Mouse (Mus musculus): ENCODE results near the gene BC025920.
A peak's percentile ranks its signal among the peaks of the same experiment; 100 is the strongest.

BC025920 gene

GRCm38 (mm10) chr10:81604019-81604967 lies 1.8 kb upstream of the BC025920 start:
- DNase-seq (ENCODE audit: low spot score) = no peak

DNA sequence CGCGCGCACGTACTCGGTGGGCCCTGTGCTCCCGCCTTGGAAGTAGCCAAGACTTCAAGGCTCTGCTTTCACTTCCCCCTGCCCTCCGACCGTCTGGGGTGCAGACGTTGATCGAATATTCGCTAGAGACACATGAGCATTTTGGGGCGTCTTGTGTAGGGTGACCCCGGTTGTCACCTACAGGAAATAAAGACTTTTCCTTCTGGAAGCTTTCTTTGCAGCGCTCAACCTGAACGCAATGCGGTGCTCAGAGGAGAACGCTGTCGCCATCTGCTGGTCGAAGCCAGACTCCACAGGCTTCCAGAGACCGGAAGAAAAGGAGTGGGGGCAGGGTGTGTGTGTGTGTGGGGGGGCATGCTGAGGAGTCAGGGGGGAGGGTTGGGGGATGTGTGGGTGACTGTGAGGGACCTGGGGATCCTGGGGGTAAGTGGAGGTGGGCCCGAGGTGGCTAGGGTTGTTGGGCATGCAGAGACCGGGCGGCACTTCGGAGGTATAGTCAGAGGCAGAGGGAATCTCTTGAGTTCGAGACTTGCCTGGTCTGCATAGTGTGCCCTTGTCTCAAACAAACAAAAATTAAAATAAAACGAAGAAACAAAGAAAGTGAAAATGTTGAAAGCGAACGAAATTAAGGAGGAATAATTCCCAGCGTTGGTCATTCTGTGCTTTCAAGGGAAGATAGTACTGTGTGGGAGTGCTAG lies 953 bp upstream of the BC025920 start:
- peak; percentile 92 for DNase-seq (ENCODE audit: low spot score)

DNA sequence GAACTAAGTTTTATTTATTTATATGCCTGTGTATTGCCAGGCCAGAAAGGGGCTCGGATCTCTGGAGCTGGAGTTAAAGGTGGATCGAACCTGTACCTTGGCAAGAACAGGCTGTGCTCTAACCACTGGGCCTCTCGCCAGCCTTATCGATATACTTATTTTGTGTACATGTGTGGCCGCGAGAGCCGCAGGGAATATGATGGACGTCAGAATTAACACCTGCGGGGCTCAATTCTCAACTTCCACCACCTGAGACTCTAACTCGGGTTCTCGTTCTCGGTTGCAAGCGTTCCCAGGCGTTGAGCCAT lies 450 bp upstream of the BC025920 start:
- peak; percentile 77 for DNase-seq (ENCODE audit: low spot score)

DNA sequence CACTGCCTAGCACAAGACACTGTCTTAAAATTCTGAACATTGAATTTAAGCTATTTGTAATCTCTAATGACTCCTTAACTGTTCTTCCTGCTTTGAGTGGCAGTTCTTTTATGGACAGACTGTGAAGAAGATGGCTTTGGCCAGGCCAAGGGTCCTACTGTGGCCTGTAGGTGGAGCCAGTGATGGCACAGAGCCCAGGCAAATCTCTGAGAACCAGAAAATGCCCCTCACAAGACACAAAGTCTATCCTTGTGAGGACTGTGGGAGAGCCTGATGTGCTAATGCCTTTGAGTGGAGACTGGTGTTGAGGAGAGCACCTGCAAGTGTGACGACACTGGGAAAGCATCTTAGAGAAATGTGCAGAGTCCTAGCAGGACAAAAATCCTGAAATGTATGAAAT lies 2.2 kb downstream of the BC025920 start:
- DNase-seq (ENCODE audit: low spot score) = no peak

DNA sequence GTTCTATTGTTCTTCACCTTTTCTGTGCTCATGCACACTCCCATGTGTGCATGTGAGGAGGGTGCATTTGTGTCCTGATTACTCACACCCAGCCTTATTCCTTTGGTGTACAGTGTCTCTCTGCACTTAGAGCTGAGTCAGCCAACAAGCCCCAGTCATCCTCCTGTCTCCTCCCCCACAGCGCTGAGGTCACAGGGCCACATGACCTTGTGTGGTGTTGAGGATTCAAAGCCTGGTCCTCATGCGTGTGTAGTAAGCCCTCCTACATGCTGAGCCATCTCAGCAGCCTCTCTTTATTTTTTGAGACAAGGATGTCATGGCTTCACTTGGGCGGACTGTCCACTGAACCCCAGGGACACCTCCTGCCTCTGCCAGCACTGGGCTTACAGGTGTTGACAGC lies 6.7 kb downstream of the BC025920 start:
- no peak for DNase-seq (ENCODE audit: low spot score)

GRCm38 (mm10) chr10:81615486-81615885 lies 9.4 kb downstream of the BC025920 start:
- no peak for DNase-seq (ENCODE audit: low spot score)

DNA sequence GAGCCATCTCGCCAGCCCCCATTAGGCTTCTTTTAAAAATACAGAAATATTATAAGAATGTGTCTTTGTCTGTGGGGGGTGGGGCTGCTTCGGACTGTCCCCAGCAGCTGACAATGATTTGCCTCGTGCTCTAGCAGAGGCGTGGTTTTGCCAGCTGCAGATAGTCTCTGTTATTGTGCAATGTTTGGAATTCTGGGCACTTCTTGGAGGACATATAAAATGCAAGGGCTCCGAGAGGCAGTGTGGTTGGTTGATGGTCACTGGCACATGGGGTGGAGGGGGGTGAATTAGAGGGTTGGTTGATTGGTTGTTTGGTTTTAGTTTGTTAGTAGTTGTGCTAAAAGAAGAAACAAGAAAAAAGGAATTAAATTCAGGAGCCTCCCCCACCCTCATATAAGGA lies 13.9 kb downstream of the BC025920 start:
- no peak for DNase-seq (ENCODE audit: low spot score)

DNA sequence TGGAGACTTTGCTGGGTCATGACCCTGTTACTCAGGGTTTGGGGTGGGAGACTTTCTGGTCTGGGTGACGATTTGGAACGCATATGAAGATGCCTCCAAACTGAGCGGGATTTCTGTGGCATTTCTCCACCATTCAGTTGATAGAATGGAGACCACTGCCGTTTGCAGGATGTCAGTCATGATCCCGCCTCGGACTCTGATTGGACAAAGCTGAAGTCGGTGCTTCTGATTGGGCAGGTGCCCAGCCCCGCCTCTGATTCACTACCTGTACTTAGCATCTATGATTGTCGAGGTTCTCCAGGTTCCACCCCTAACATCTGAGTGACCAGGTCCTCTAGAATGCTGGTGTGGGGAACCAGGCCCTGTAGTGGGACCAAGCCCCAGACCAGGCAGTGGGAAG lies 14.7 kb downstream of the BC025920 start:
- DNase-seq (ENCODE audit: low spot score) = no peak

DNA sequence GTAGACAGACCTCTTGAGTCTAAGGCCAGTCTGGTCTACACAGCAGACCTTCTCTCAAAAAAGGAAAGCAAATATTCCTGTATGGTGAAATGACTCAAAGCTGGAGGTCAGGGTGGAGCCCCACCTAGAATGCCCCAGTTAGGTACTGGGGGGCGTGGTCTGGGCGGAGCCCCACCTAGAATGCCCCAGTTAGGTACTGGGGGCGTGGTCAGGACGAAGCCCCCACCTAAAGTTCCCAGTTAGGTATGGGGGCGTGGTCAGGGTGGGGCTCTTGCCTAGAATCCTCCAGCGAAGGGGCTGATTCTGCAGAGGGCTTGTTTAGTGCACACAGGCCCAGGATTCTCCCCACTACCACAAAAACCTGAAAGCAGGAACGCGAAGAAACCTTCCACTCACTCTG lies 17.4 kb downstream of the BC025920 start:
- no peak for DNase-seq (ENCODE audit: low spot score)

GRCm38 (mm10) chr10:81626101-81626993 lies 20.3 kb downstream of the BC025920 start:
- peak; percentile 66 for DNase-seq (ENCODE audit: low spot score)

GRCm38 (mm10) chr10:81626994-81627835 lies 21.1 kb downstream of the BC025920 start, which contains the start of gene Sirt6:
Gene Sirt6, minus strand, starts transcription at chr10:81627797.
- DNase-seq (ENCODE audit: low spot score) = peak; percentile 90

- peak; percentile 77 for DNase-seq (ENCODE audit: low spot score)
Observed at GRCm38 (mm10) chr10:81627836-81628220, 21.8 kb downstream of the BC025920 start.

GRCm38 (mm10) chr10:81628390-81628789 lies 22.3 kb downstream of the BC025920 start, which contains the start of gene Ankrd24:
Gene Ankrd24, plus strand, starts transcription at chr10:81628540.
- no peak for DNase-seq (ENCODE audit: low spot score)

DNA sequence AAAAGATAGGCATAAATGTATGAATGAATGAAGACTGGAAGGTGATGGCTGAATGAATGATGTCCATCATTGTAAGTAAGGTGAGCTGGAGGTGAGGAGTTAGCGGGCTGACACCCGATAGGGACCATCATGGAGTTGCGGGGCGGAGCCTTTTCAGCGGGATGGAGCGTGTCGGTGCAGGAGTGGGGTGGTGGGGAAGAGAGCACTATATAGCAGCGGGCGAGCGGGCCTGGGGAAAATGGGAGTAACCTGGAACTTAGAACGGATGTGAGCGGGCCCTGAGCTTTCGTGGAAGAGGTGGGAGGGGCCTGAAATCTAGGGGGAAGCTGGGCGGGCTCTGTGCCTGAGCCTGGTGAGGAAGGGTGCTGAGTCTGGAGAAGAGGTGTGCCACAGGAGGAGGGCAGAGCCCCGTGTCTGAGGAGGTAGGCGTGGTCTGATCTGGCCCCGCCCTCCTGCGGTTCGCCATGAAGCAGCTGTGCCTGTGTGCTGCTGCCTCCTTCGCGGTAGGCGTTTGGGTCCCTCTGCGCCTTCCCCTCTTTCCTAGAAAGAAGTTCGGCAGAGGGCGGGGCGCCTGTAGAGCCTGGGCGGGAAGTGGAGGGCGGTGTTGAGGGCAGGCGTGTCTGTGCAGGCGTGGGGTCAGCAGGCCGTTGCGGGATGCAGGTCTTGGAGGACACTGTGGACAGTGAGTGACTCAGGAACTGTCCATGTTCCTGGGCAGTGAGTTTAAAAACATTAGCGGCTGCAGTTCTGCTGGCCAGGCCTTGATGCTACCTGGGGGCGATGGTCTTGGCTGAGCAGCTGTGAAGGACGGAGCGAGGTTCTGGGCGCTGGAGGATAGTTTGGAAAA lies 27.4 kb downstream of the BC025920 start:
- DNase-seq (ENCODE audit: low spot score) = peak; percentile 94

DNA sequence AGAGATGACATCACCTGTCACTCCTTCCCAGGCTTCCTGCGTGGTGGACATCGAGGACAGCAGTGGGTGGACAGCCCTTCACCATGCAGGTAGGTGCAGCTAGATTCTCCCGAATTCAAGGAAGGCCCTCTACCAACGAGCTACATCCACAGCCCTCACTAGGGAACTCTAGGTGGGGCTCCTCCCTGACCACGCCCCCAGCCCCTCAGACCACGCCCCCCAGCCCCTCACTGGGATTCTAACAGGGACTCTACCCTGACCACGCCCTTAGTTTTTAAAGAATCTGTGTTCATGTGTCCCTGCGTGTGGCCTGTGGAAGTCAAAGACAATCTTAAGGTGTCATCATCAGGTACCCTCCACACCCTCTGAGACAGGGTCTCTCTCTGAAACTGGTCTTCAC lies 30.3 kb downstream of the BC025920 start:
- DNase-seq (ENCODE audit: low spot score) = no peak

DNA sequence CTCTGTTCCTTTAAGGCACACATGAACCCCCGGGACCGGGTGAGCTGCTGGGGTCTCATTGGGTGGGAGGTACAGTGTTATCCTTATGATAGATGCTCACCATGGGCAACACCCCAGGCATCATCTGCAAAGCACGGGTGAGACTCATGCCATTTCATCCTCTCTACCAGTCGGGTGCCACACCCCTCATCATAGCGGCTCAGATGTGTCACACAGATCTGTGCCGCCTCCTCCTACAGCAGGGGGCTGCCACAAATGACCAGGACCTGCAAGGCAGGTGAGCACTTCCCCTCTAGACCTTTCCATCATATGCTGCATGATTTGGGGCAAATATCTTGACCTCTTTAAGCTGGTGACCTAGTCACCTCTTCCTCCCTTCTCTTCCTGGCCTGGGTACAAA lies 32.0 kb downstream of the BC025920 start:
- no peak for DNase-seq (ENCODE audit: low spot score)

DNA sequence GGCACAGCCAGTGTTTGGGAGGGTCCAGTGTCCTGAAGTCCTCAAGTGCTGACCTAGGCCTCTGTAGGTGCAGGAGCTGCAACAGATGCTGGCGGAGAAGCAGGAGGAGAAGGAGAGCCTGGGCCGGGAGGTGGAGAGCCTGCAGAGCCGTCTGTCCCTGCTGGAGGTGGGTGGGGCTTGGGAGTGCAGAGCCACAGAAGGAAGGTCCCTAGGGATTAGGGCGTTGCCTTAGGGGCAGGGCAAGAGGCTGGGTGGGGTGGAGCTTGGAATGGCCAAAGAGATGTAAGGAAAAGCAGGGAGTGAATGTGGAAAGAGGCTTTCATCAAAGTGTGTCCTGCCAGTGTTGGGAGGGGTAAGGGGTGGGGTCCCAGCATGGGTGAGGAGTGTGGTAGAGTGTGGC lies 34.8 kb downstream of the BC025920 start:
- DNase-seq (ENCODE audit: low spot score) = peak; percentile 51

DNA sequence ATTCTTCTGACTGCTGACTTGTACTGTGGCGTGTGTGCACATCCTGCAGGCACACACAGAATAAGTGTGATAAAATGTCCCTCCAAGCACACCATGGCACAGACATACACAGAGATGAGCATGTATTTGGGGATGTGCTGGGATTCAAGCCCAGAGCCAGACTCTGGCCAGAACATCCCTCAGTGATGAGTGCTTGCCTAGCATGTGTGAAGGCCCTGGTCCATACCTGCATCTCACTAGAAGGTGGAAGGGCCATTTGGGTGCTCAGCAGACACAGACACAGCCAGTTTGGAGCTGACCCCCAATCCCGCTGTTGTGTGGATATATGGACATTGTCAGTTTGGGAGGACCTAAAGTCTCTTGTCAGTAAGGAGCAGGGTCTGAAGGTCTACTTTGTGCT lies 35.5 kb downstream of the BC025920 start:
- DNase-seq (ENCODE audit: low spot score) = peak; percentile 31

DNA sequence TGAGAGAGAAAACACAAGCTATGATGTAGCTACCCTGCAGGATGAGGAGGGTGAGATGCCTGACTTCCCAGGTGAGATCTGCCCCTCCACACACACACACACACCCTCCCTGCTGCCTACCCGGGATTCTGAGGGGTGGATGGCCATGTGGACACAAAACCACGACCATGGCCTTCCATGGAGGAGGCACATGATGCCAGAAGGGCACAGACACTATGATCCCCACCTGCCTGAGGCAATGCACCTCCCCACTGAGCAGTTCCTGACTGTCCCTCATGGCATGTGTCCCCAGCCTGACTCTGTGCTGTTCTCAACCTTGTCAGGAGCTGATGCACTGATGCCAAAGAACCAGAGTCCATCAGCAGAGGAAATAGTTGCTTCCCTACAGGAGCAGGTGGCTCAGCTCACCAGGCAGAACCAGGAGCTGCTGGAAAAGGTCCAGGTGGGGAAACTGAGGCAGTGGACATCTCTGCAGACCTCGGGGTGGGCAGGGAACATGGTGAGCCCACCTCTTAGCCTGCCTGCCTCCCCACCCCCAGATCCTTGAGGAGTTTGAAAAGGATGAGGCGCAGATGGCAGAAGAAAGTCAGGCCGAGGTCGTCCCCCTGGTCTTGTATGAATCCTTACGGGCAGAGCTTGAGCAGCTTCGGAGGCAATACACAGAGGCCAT lies 36.0 kb downstream of the BC025920 start:
- DNase-seq (ENCODE audit: low spot score) = peak; percentile 64
